14 mouse cellular contexts compared by ENCODE assay signal in genomic region chr12:15971786-15972185, GRCm38 (mm10).
"Had no signal": no experiment of that assay in that cellular context is flagged by ENCODE, and none has a peak within 500 bp of the region (broad histone marks: within the 10 kb centered on the region; RNA-seq: fewer than 3 reads in every experiment).

No protein-coding gene starts in this region.

- H3K4me3 ChIP-seq: kidney, embryonic 15.5 days; limb, embryonic 12.5 days; midbrain, embryonic 12.5 days; stomach, embryonic 15.5 days had no signal

- H3K27ac ChIP-seq: kidney, embryonic 15.5 days; limb, embryonic 12.5 days; liver, embryonic 14.5 days; midbrain, embryonic 12.5 days; stomach, embryonic 15.5 days had no signal

- DNase-seq: kidney, adult 2 months; kidney, postnatal 14 days; layer of hippocampus, adult 9-11 months; liver; lung, adult 18-20 months; right cerebral cortex, adult 18-20 months; right cerebral cortex, postnatal 4 days; thymus, adult 2 months; thymus, postnatal 4 days had no signal
